ENCODE assay signal across 19 mouse cellular contexts in genomic region chr13:64286791-64287190, GRCm38 (mm10). TPM values are rescaled to one million over a fixed set of nuclear protein-coding genes. Genes with fewer than 3 reads are reported as not detected.
DNase-seq lines count a peak whose midpoint lies in the region.
"Had no signal": no experiment of that assay in that cellular context is flagged by ENCODE, and none has a peak within 500 bp of the region (broad histone marks: within the 10 kb centered on the region; RNA-seq: fewer than 3 reads in every experiment).

No protein-coding gene starts in this region.

- peak; percentile 25 for DNase-seq in kidney, adult 11 months
- DNase-seq in kidney, adult 18-20 months: no peak
- peak; percentile 11 to 50 for DNase-seq in kidney, postnatal 25 days
- no peak for DNase-seq in kidney, postnatal 4 days
- DNase-seq in embryo, embryonic 10.5 days (ENCODE audit: low spot score): peak; percentile 35
- DNase-seq in limb, embryonic 10.5 days (ENCODE audit: low spot score): no peak
- no peak for DNase-seq in gastrocnemius, postnatal 4 days (ENCODE audit: low spot score in 2 of 2)
- DNase-seq: adrenal gland, postnatal 14 days; cerebellum, adult 11-12 months; cerebellum, adult 9-10 months; cerebellum, postnatal 25 days; gastrocnemius, postnatal 10 days; heart, postnatal 36 days had no signal

- no peaks in the 10 kb centered on the region for H3K36me3 ChIP-seq in limb, embryonic 10.5 days
- H3K36me3 ChIP-seq: forebrain, embryonic 15.5 days; hindbrain, embryonic 15.5 days had no signal

- H3K27me3 ChIP-seq in limb, embryonic 10.5 days (ENCODE audit: low read depth, poor library complexity, severe bottlenecking): no peaks in the 10 kb centered on the region
- H3K27me3 ChIP-seq: CH12.LX; embryonic facial prominence, embryonic 12.5 days; forebrain, embryonic 15.5 days; heart, embryonic 13.5 days; hindbrain, embryonic 15.5 days; Patski had no signal

- H3K4me1 ChIP-seq in limb, embryonic 10.5 days: peaks cover 18% of the 10 kb centered on the region
- H3K4me1 ChIP-seq: forebrain, embryonic 15.5 days; hindbrain, embryonic 15.5 days had no signal

- 27% methylated on average over 4 of the region's 4 CpGs for WGBS in limb, embryonic 10.5 days

- H3K9me3 ChIP-seq in limb, embryonic 10.5 days (replicated peaks): no peaks in the 10 kb centered on the region
- H3K9me3 ChIP-seq: embryonic facial prominence, embryonic 12.5 days; forebrain, embryonic 15.5 days; hindbrain, embryonic 15.5 days had no signal

- no peak overlapping the region for H3K4me3 ChIP-seq in limb, embryonic 10.5 days
- H3K4me3 ChIP-seq: embryonic facial prominence, embryonic 12.5 days; forebrain, embryonic 15.5 days; heart, embryonic 13.5 days; hindbrain, embryonic 15.5 days had no signal

- peak overlapping the region; percentile 28; the same call in 1 of the 2 replicates for H3K27ac ChIP-seq in limb, embryonic 10.5 days
- H3K27ac ChIP-seq: embryonic facial prominence, embryonic 12.5 days; forebrain, embryonic 15.5 days; heart, embryonic 13.5 days; hindbrain, embryonic 15.5 days had no signal

RNA-seq across cellular contexts. Expression of gene Cdc14b, which starts 11.7 kb away (rescaled TPM):
- polyA plus RNA-seq in limb, embryonic 10.5 days (2016; fragmentation: Nextera tagmentation; extraction: Ambion mirVana): 34.9 and 43.5 TPM in 2 replicates
- total RNA-seq in gastrocnemius, postnatal 4 days (2021): 1 to 10 TPM; 7.5 to 8.7 TPM

RNA-seq across cellular contexts. Expression of gene Aaed1, which starts 25.7 kb away (rescaled TPM):
- 32.5 and 33.0 TPM in 2 replicates for polyA plus RNA-seq in limb, embryonic 10.5 days (2016; fragmentation: Nextera tagmentation; extraction: Ambion mirVana)
- total RNA-seq in gastrocnemius, postnatal 4 days (2021): 10 to 100 TPM; 36.5 to 41.9 TPM

Comparison
In these comparisons a context has a peak if more than half of its experiments do, and no peak if none do; other contexts are left out.
1. DNase-seq: peak in kidney, adult 11 months (single experiment), kidney, postnatal 25 days (2 of 2) and embryo, embryonic 10.5 days (single experiment); none in kidney, adult 18-20 months (single experiment), kidney, postnatal 4 days (0 of 2), limb, embryonic 10.5 days (single experiment) and gastrocnemius, postnatal 4 days (0 of 2).